Mouse (Mus musculus): ENCODE measurements around the gene Apln. TPM values are rescaled to one million over a fixed set of nuclear protein-coding genes. Genes with fewer than 3 reads are reported as not detected.

Gene Apln
- total RNA-seq, 2 experiments from 2014 or later: 2.6 to 4.5 TPM

DNA sequence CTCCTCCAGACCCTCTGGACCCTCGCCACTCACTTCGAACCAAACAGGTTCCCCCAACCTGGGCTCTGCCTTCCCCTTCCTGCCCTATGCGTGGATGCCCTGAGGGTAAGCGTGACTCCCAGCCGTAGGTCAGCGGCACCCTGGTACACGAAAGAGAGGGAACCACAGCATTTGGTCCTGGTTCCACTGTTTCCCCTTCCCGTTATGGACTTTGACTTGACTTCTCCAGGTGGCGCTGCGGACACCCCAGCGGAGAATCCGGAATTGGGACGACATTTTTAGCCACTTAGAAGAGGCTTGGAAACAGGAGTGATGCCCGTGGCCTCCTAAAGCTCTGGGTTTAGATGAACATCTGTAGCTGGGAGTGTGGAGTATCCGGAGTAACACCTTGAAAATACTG, 15.3 kb downstream of the Apln start:
- DNase-seq: no peak

- DNase-seq: no peak
These were observed 17.6 kb downstream of the Apln start for GRCm38 (mm10) chrX:48016906-48017601.

DNA sequence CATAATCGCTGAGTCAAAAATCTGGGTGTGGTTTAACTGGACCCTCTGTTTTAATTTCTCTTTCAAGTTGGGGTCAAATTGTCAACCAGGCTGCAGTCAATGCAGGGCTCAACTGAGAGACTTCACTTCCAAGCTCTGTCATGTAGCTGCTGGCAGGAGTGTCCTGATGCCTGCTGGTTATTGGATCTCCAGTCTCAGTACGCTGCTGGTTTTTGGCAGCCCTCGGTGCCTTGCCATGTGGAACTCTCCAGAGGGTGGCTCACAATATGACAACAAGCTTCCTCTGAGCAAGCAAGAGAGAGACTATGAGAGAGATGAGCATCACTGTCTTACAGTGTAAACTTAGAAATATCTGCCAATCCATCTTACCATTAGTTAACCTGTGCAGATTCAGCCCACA, 23.0 kb downstream of the Apln start:
- no peak for DNase-seq

DNA sequence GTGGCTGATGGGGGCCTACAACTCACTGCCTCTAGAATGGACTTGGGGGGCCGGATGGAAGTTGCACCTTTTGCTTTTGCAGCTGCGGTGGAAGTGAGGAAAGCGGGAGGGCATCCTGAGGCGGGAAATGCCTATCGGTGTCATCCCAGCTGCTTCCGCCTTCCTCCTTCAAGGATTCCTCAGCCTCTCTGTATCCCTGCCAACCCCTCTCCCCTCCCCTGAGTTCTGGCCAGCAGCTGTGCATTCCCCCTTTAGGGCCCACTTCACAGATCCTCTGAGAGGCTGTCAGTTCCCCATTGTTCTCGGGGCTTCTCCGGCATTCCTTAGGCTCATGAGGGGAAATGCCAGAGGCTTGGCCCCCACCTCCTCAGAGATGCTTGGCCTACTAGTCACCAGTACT, 28.6 kb downstream of the Apln start:
- DNase-seq: no peak

- DNase-seq: no peak
These were observed 29.9 kb downstream of the Apln start for GRCm38 (mm10) chrX:48004786-48005185.

GRCm38 (mm10) chrX:48001151-48001550, 33.5 kb downstream of the Apln start:
- DNase-seq: no peak

DNA sequence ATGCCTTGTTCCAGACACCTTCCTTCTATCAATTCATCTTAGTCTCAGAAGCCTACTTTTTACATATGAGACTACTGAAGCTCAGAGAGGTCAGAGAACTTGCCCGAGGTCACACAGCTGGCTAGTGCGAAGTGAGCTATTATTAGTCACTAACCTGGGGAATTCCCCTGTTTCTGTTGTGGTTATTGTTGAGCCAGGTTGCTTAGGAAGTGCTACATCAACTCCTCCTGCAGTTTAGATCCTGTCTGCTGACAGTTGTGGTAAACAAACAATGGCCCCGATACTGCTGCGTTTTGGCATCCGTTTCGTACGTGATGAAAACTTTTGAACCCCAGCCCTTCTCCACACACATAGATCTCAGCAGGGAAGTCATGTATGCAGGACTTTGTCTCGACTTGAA, 36.2 kb downstream of the Apln start:
- DNase-seq: no peak

GRCm38 (mm10) chrX:47992606-47993005, 42.0 kb downstream of the Apln start:
- DNase-seq: peak; percentile 52

DNA sequence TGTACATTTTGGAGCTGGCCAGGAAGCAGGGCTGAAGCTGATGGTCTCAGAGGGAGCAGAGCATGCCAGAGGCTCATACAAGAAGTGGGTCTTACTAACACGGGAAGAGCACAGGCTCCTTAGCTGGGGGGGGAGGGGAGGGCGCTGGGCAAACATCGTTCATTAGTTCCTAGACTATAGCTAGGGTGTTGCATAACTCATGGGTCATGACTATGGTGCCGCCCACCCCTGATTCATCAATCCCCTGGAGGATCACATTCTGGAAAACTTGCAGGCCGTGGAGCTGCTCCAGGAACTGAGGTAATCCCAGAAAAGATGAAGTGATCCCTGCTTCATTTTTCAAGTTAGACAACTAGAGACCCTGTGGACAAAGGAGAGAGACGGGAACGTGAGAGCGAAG, 46.6 kb downstream of the Apln start:
- peak; percentile 42 for DNase-seq

- no peak for DNase-seq
These were observed 49.5 kb downstream of the Apln start for GRCm38 (mm10) chrX:47985000-47985619.

GRCm38 (mm10) chrX:47977078-47977477, 57.6 kb downstream of the Apln start:
- no peak for DNase-seq

- peak; percentile 36 for DNase-seq
These were observed 58.1 kb downstream of the Apln start for GRCm38 (mm10) chrX:47976551-47976950.

Other genes with a start within 250 kb of the Apln start
- 1 to 10 TPM; 1.3 to 1.4 TPM for gene Smarca1, start 141.9 kb downstream of the Apln start, total RNA-seq (2021)
- 10 to 100 TPM in 1 of 2 experiments, 1 to 10 TPM in 1; 9.3 to 11.6 TPM for gene Ocrl, start 122.5 kb downstream of the Apln start, total RNA-seq (2021)
- 1 to 10 TPM in 1 of 2 experiments, under 1 TPM in 1; 0.41 to 1.0 TPM for gene Xpnpep2, start 73.9 kb upstream of the Apln start, total RNA-seq (2021)
- under 1 TPM; 0.23 to 0.48 TPM for gene Sash3, start 111.6 kb upstream of the Apln start, total RNA-seq (2021)
- gene Zdhhc9, start 174.0 kb upstream of the Apln start, total RNA-seq (2021): 1 to 10 TPM; 6.7 to 7.3 TPM
- 10 to 100 TPM; 11.5 to 12.7 TPM for gene Utp14a, start 222.0 kb upstream of the Apln start, total RNA-seq (2021)

All from gastrocnemius, postnatal 25 days (tissue).